In genomic region chr9:7913953-7914352, GRCm38 (mm10) we compare ENCODE assay signal across 7 mouse cellular contexts. TPM values are rescaled to one million over a fixed set of nuclear protein-coding genes. Genes with fewer than 3 reads are reported as not detected.
DNase-seq lines count a peak whose midpoint lies in the region; ATAC-seq and TF ChIP-seq lines count a peak whose summit lies in the region.

No protein-coding gene starts in this region.

- peak overlapping the region; percentile 65 for H3K4me2 ChIP-seq in heart, postnatal 0 days (ENCODE audit: low read depth, low read length)
- H3K4me2 ChIP-seq in liver, embryonic 16.5 days (ENCODE audit: low read depth, low read length) = peak overlapping the region; percentile 58

- H3K27me3 ChIP-seq in ES-Bruce4 (ENCODE audit: control insufficient read depth, insufficient read depth, low read length, poor library complexity, severe bottlenecking) = no peaks in the 10 kb centered on the region
- H3K27me3 ChIP-seq in heart, postnatal 0 days (ENCODE audit: control insufficient read depth, insufficient read depth, low read length) = no peaks in the 10 kb centered on the region
- no peaks in the 10 kb centered on the region for H3K27me3 ChIP-seq in liver, embryonic 16.5 days (ENCODE audit: control insufficient read depth, insufficient read depth, low read depth, low read length)

- H3K4me3 ChIP-seq in ES-Bruce4 (ENCODE audit: low read depth, low read length) (peak overlapping the region; percentile 4; the same call in 1 of the 2 replicates), ES-E14 (ENCODE audit: insufficient read depth in 1 of 2, low read depth in 1 of 2, low read length in 2 of 2, poor library complexity in 1 of 2, severe bottlenecking in 1 of 2) (peak overlapping the region; percentile 20 to 62; a peak in 3 of 4 replicates)
- H3K4me3 ChIP-seq in heart, postnatal 0 days (ENCODE audit: low read depth, low read length) = peak overlapping the region; percentile 36
- peak overlapping the region; percentile 22 for H3K4me3 ChIP-seq in liver, embryonic 16.5 days (ENCODE audit: low read depth, low read length)

- no peak for TF ChIP-seq CTCF in ES-Bruce4 (IDR thresholded peaks at IDR 0.05; ENCODE audit: low read depth, low read length)
- TF ChIP-seq CTCF in heart, postnatal 0 days (IDR thresholded peaks at IDR 0.05; ENCODE audit: low read depth) = no peak

- TF ChIP-seq EP300 in ES-Bruce4 (IDR thresholded peaks at IDR 0.05; ENCODE audit: insufficient read depth, low read depth, low read length) = no peak
- no peak for TF ChIP-seq EP300 in heart, postnatal 0 days (IDR thresholded peaks at IDR 0.05; ENCODE audit: low read depth)

- in situ Hi-C loops in ES-E14 (cut with MboI; ENCODE audit: low sequenced_read_pairs in 2 of 2, unreplicated experiment in 2 of 2) = no loop called here

- H3K9me3 ChIP-seq in ES-Bruce4 (replicated peaks; ENCODE audit: control insufficient read depth, insufficient read depth, low read length, poor library complexity, severe bottlenecking) (peaks cover 8% of the 10 kb centered on the region; the same call in 1 of the 2 replicates), ES-E14 (ENCODE audit: control insufficient read depth, insufficient read depth, low read depth, low read length) (no peaks in the 10 kb centered on the region)
- H3K9me3 ChIP-seq in heart, postnatal 0 days (replicated peaks; ENCODE audit: control insufficient read depth, low read length) = no peaks in the 10 kb centered on the region
- no peaks in the 10 kb centered on the region for H3K9me3 ChIP-seq in liver, embryonic 16.5 days (replicated peaks; ENCODE audit: control insufficient read depth, low read length)

- TF ChIP-seq POLR2A in ES-Bruce4 (IDR thresholded peaks at IDR 0.05; ENCODE audit: insufficient read depth, low read length) = no peak

- DNase-seq in ES-E14 (ENCODE audit: low read depth, low spot score) = peak; percentile 41
- DNase-seq in heart, postnatal 0 days (ENCODE audit: low spot score) = no peak
- no peak for DNase-seq in spleen, adult 12 weeks (ENCODE audit: low spot score)
- DNase-seq in layer of hippocampus, adult 9-11 months = no peak
- no peak for DNase-seq in adrenal gland, postnatal 10 days

- peak; percentile 31; the same call in 1 of the 2 replicates for ATAC-seq in heart, postnatal 0 days (ENCODE audit: insufficient read depth, low read depth)
- ATAC-seq in liver, embryonic 16.5 days (ENCODE audit: low read depth) = no peak

- H3K27ac ChIP-seq in ES-Bruce4 (ENCODE audit: insufficient read depth, low read length) (peak overlapping the region; percentile 76), ES-E14 (ENCODE audit: insufficient read depth, low read depth, low read length, poor library complexity, severe bottlenecking) (peak overlapping the region; percentile 9; the same call in 1 of the 2 replicates)
- peak overlapping the region; percentile 36; the same call in 1 of the 2 replicates for H3K27ac ChIP-seq in heart, postnatal 0 days (ENCODE audit: low read depth)
- H3K27ac ChIP-seq in liver, embryonic 16.5 days (ENCODE audit: low read length) = no peak overlapping the region

- H3K4me1 ChIP-seq in ES-Bruce4 (ENCODE audit: control insufficient read depth, insufficient read depth, low read length) (no peaks in the 10 kb centered on the region), ES-E14 (ENCODE audit: control insufficient read depth in 2 of 2, insufficient read depth in 2 of 2, low read length in 2 of 2, poor library complexity in 1 of 2) (peaks cover 0 to 7% of the 10 kb centered on the region in 2 experiments; a peak in 3 of 4 replicates)
- no peaks in the 10 kb centered on the region for H3K4me1 ChIP-seq in heart, postnatal 0 days (ENCODE audit: control insufficient read depth, insufficient read depth)
- H3K4me1 ChIP-seq in liver, embryonic 16.5 days (ENCODE audit: control insufficient read depth, low read depth, low read length) = peaks cover 2% of the 10 kb centered on the region; the same call in 1 of the 2 replicates

- WGBS in heart, postnatal 0 days = 49% methylated on average over 19 of the region's 19 CpGs
- WGBS in liver, embryonic 16.5 days (ENCODE audit: insufficient replicate concordance) = 67% methylated on average over 19 of the region's 19 CpGs

- H3K36me3 ChIP-seq in ES-Bruce4 (ENCODE audit: control insufficient read depth, insufficient read depth, low read length, poor library complexity, severe bottlenecking) (no peaks in the 10 kb centered on the region), ES-E14 (ENCODE audit: control insufficient read depth, insufficient read depth, low read length, poor library complexity, severe bottlenecking) (peaks cover 3% of the 10 kb centered on the region; the same call in 1 of the 2 replicates)
- no peaks in the 10 kb centered on the region for H3K36me3 ChIP-seq in heart, postnatal 0 days (replicated peaks; ENCODE audit: control insufficient read depth, insufficient read depth, low read length)
- H3K36me3 ChIP-seq in liver, embryonic 16.5 days (ENCODE audit: control insufficient read depth, insufficient read depth) = no peaks in the 10 kb centered on the region

- no peak overlapping the region for H3K9ac ChIP-seq in ES-Bruce4 (ENCODE audit: low read depth, poor library complexity, severe bottlenecking)
- H3K9ac ChIP-seq in ES-E14 (ENCODE audit: insufficient read depth, low read depth, low read length, poor library complexity, severe bottlenecking) = peak overlapping the region; percentile 34; the same call in 1 of the 2 replicates
- 0 out of 2 replicates have a peak overlapping the region, but pooled peaks have one; percentile 23 for H3K9ac ChIP-seq in heart, postnatal 0 days (replicated peaks; ENCODE audit: low read depth, low read length)
- H3K9ac ChIP-seq in liver, embryonic 16.5 days (ENCODE audit: low read depth, low read length) = no peak overlapping the region; the same call in 1 of the 2 replicates

TF ChIP-seq in ES-E14, 5 proteins besides CTCF, POLR2A, EP300 and RAD21:
- TF ChIP-seq ZC3H11A (IDR thresholded peaks at IDR 0.05; ENCODE audit: borderline replicate concordance, low read depth, low read length) = no peak
- no peak for TF ChIP-seq CHD2 (IDR thresholded peaks at IDR 0.05; ENCODE audit: low read depth, low read length)
- no peak for TF ChIP-seq HCFC1 (IDR thresholded peaks at IDR 0.05; ENCODE audit: borderline replicate concordance, insufficient read depth, low read length)
- TF ChIP-seq ZNF384 (IDR thresholded peaks at IDR 0.05; ENCODE audit: low read depth, low read length) = no peak
- TF ChIP-seq MAFK (IDR thresholded peaks at IDR 0.05; ENCODE audit: insufficient read depth, low read depth, low read length) = no peak

RNA-seq across cellular contexts. Expression of gene Birc3, which starts 41.0 kb away (rescaled TPM):
- 6.0 and 9.6 TPM in 2 replicates for polyA plus RNA-seq in ES-Bruce4 (2011; ENCODE audit: insufficient read depth, insufficient read length, low read depth, missing spikeins)
- total RNA-seq in ES-E14 (2012; rRNA removed) = 4.0 and 4.6 TPM in 2 replicates
- 7.1 and 7.2 TPM in 2 replicates for total RNA-seq in heart, postnatal 0 days (2014; rRNA removed; ENCODE audit: low replicate concordance)
- polyA plus RNA-seq in heart, postnatal 0 days (2015; fragmentation: Nextera tagmentation; extraction: Ambion mirVana) = 3.9 and 4.4 TPM in 2 replicates
- polyA plus RNA-seq in liver, embryonic 16.5 days (2015; fragmentation: Nextera tagmentation; extraction: Ambion mirVana) = 6.0 and 7.4 TPM in 2 replicates
- 10 to 100 TPM; 22.2 to 22.7 TPM for total RNA-seq in adrenal gland, postnatal 10 days (2021)

Comparison
In these comparisons a context has a peak if more than half of its experiments do, and no peak if none do; other contexts are left out.
1. H3K9ac ChIP-seq: peak in ES-E14 (single experiment) and heart, postnatal 0 days (single experiment); none in ES-Bruce4 (single experiment) and liver, embryonic 16.5 days (single experiment).
2. Peak in every context shown above with its lines, with median percentiles within 50 percentile points of each other: H3K4me3 ChIP-seq.